ENCODE assay signal across 9 mouse cellular contexts in the genomic region with DNA sequence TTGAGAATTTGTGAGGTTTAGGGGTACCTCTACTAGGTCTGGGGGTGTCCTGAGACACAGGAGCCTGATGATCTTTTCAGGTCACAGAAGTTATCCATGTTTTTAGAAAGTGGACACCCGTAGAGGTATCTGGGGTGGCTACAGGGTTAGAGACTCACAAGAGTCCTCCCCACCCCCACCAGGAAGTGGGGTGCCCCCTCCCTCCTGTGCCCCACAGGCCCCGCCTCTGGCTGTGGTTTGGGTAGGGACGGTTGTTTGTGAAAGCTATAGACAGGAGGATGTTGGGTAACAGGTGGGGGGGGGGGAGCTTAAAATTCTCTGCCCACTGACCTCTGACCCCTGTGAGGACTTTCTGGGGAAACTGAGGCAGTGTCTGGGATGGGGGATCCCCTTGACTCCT. TPM values are rescaled to one million over a fixed set of nuclear protein-coding genes. Genes with fewer than 3 reads are reported as not detected.
DNase-seq lines count a peak whose midpoint lies in the region; ATAC-seq and TF ChIP-seq lines count a peak whose summit lies in the region.
"Had no signal": no experiment of that assay in that cellular context is flagged by ENCODE, and none has a peak within 500 bp of the region (broad histone marks: within the 10 kb centered on the region; RNA-seq: fewer than 3 reads in every experiment).

No protein-coding gene starts in this region.

- no peak for TF ChIP-seq CTCF in E14TG2a.4 (conservative IDR thresholded peaks at IDR 0.05; ENCODE audit: low read length)
- no peak for TF ChIP-seq CTCF in intestine, postnatal 0 days (IDR thresholded peaks at IDR 0.05; ENCODE audit: low read depth)

- H3K4me3 ChIP-seq in E14TG2a.4 (replicated peaks; ENCODE audit: low read length) = peak overlapping the region; percentile 58
- no peak overlapping the region; the same call in 1 of the 2 replicates for H3K4me3 ChIP-seq in intestine, postnatal 0 days (ENCODE audit: low read depth, low read length)
- no peak overlapping the region for H3K4me3 ChIP-seq in forebrain, embryonic 14.5 days (ENCODE audit: low read depth, low read length)
- H3K4me3 ChIP-seq: limb, embryonic 12.5 days had no signal

- H3K9ac ChIP-seq in intestine, postnatal 0 days (ENCODE audit: low read depth, low read length) = no peak overlapping the region
- no peak overlapping the region for H3K9ac ChIP-seq in forebrain, embryonic 14.5 days (ENCODE audit: low read length)
- H3K9ac ChIP-seq: limb, embryonic 12.5 days had no signal

- H3K9me3 ChIP-seq in E14TG2a.4 (ENCODE audit: low read length) = no peaks in the 10 kb centered on the region
- no peaks in the 10 kb centered on the region for H3K9me3 ChIP-seq in intestine, postnatal 0 days (ENCODE audit: control insufficient read depth)
- no peaks in the 10 kb centered on the region for H3K9me3 ChIP-seq in forebrain, embryonic 14.5 days (replicated peaks; ENCODE audit: control insufficient read depth, low read length)
- H3K9me3 ChIP-seq: limb, embryonic 12.5 days had no signal

- WGBS in intestine, postnatal 0 days = 56% methylated on average over 3 of the region's 3 CpGs
- 72% methylated on average over 3 of the region's 3 CpGs for WGBS in forebrain, embryonic 14.5 days

- ATAC-seq in intestine, postnatal 0 days = no peak
- ATAC-seq in megakaryocyte-erythroid progenitor cell, adult 5-6 weeks (replicated peaks; ENCODE audit: low FRiP score, low TSS enrichment, poor library complexity, severe bottlenecking) = peak; percentile 21; the same call in 1 of the 2 replicates
- no peak for ATAC-seq in forebrain, embryonic 14.5 days

- no peak overlapping the region for H3K27ac ChIP-seq in intestine, postnatal 0 days (ENCODE audit: low read depth, low read length)
- H3K27ac ChIP-seq in forebrain, embryonic 14.5 days (ENCODE audit: low read depth, low read length) = no peak overlapping the region
- H3K27ac ChIP-seq: limb, embryonic 12.5 days had no signal

- peaks cover 16% of the 10 kb centered on the region for H3K36me3 ChIP-seq in E14TG2a.4 (ENCODE audit: insufficient read depth, low read length)
- peaks cover 5% of the 10 kb centered on the region; the same call in 1 of the 2 replicates for H3K36me3 ChIP-seq in intestine, postnatal 0 days (ENCODE audit: control insufficient read depth, insufficient read depth)
- no peaks in the 10 kb centered on the region for H3K36me3 ChIP-seq in forebrain, embryonic 14.5 days (ENCODE audit: control insufficient read depth, insufficient read depth, low read length)

- peaks cover 96% of the 10 kb centered on the region for H3K4me1 ChIP-seq in E14TG2a.4 (replicated peaks; ENCODE audit: low read depth, low read length)
- no peaks in the 10 kb centered on the region for H3K4me1 ChIP-seq in intestine, postnatal 0 days (replicated peaks; ENCODE audit: control insufficient read depth, insufficient read depth, low read length)
- H3K4me1 ChIP-seq in forebrain, embryonic 14.5 days (ENCODE audit: control insufficient read depth, insufficient read depth, low read length) = no peaks in the 10 kb centered on the region

- 0 out of 2 replicates have a peak overlapping the region, but pooled peaks have one; percentile 3 for H3K4me2 ChIP-seq in intestine, postnatal 0 days (replicated peaks; ENCODE audit: low read depth)
- no peak overlapping the region for H3K4me2 ChIP-seq in forebrain, embryonic 14.5 days (ENCODE audit: low read length)
- H3K4me2 ChIP-seq: limb, embryonic 12.5 days had no signal

- DNase-seq in A20 (ENCODE audit: low read depth, low spot score) (peak; percentile 93), adipocyte (ENCODE audit: low spot score) (no peak)
- no peak for DNase-seq in embryo, embryonic 11 days
- DNase-seq in forebrain, embryonic 14.5 days (ENCODE audit: low spot score) = no peak
- no peak for DNase-seq in right cerebral cortex, postnatal 10 days (ENCODE audit: low spot score in 2 of 2)

- peaks cover 31% of the 10 kb centered on the region for H3K27me3 ChIP-seq in E14TG2a.4 (ENCODE audit: insufficient read depth, low read length)
- peaks cover 13% of the 10 kb centered on the region; the same call in 1 of the 2 replicates for H3K27me3 ChIP-seq in intestine, postnatal 0 days (replicated peaks; ENCODE audit: control insufficient read depth, insufficient read depth, low read length)
- peaks cover 41% of the 10 kb centered on the region for H3K27me3 ChIP-seq in forebrain, embryonic 14.5 days (replicated peaks; ENCODE audit: control insufficient read depth, insufficient read depth, low read length)

RNA-seq across cellular contexts. Expression of a gene that starts 0.9 kb away (rescaled TPM):
- polyA plus RNA-seq in intestine, postnatal 0 days (2015; fragmentation: Nextera tagmentation; extraction: Ambion mirVana) = 1.2 and 1.3 TPM in 2 replicates
- total RNA-seq in megakaryocyte-erythroid progenitor cell, adult 5-6 weeks (2014; fragmentation: Nextera tagmentation) = 76.2 and 103 TPM in 2 replicates
- total RNA-seq in megakaryocyte-erythroid progenitor cell, adult 5-6 weeks (2017) = 52.8 and 64.4 TPM in 2 replicates
- 1.1 and 1.5 TPM in 2 replicates for polyA plus RNA-seq in forebrain, embryonic 14.5 days (2014; fragmentation: Nextera tagmentation; extraction: Ambion mirVana)

RNA-seq across cellular contexts. Expression of a gene that starts 21.1 kb away (rescaled TPM):
- polyA plus RNA-seq in intestine, postnatal 0 days (2015; fragmentation: Nextera tagmentation; extraction: Ambion mirVana) = 2.2 and 2.5 TPM in 2 replicates
- 27.0 and 32.9 TPM in 2 replicates for total RNA-seq in megakaryocyte-erythroid progenitor cell, adult 5-6 weeks (2014; fragmentation: Nextera tagmentation)
- total RNA-seq in megakaryocyte-erythroid progenitor cell, adult 5-6 weeks (2017) = 11.0 and 12.1 TPM in 2 replicates
- polyA plus RNA-seq in forebrain, embryonic 14.5 days (2014; fragmentation: Nextera tagmentation; extraction: Ambion mirVana) = 2.1 and 3.1 TPM in 2 replicates

RNA-seq across cellular contexts. Expression of a gene that starts 22.2 kb away (rescaled TPM):
- polyA plus RNA-seq in intestine, postnatal 0 days (2015; fragmentation: Nextera tagmentation; extraction: Ambion mirVana) = 90.0 and 98.5 TPM in 2 replicates
- total RNA-seq in megakaryocyte-erythroid progenitor cell, adult 5-6 weeks (2014; fragmentation: Nextera tagmentation) = 145 and 157 TPM in 2 replicates
- total RNA-seq in megakaryocyte-erythroid progenitor cell, adult 5-6 weeks (2017) = 142 and 150 TPM in 2 replicates
- polyA plus RNA-seq in forebrain, embryonic 14.5 days (2014; fragmentation: Nextera tagmentation; extraction: Ambion mirVana) = 205 and 219 TPM in 2 replicates

RNA-seq across cellular contexts. Expression of a gene that starts 29.0 kb away (rescaled TPM):
- 109 and 117 TPM in 2 replicates for polyA plus RNA-seq in intestine, postnatal 0 days (2015; fragmentation: Nextera tagmentation; extraction: Ambion mirVana)
- 18.0 and 24.6 TPM in 2 replicates for total RNA-seq in megakaryocyte-erythroid progenitor cell, adult 5-6 weeks (2014; fragmentation: Nextera tagmentation)
- total RNA-seq in megakaryocyte-erythroid progenitor cell, adult 5-6 weeks (2017) = 13.8 and 25.6 TPM in 2 replicates
- polyA plus RNA-seq in forebrain, embryonic 14.5 days (2014; fragmentation: Nextera tagmentation; extraction: Ambion mirVana) = 33.2 and 40.0 TPM in 2 replicates

RNA-seq across cellular contexts. Expression of a gene that starts 29.6 kb away (rescaled TPM):
- polyA plus RNA-seq in intestine, postnatal 0 days (2015; fragmentation: Nextera tagmentation; extraction: Ambion mirVana) = 1,519 and 1,523 TPM in 2 replicates
- total RNA-seq in megakaryocyte-erythroid progenitor cell, adult 5-6 weeks (2014; fragmentation: Nextera tagmentation) = 566 and 603 TPM in 2 replicates
- 483 and 498 TPM in 2 replicates for total RNA-seq in megakaryocyte-erythroid progenitor cell, adult 5-6 weeks (2017)
- 555 and 632 TPM in 2 replicates for polyA plus RNA-seq in forebrain, embryonic 14.5 days (2014; fragmentation: Nextera tagmentation; extraction: Ambion mirVana)
